Mouse (Mus musculus) myocyte (in vitro differentiated cells): ENCODE data around the gene Anp32b. TPM values are rescaled to one million over a fixed set of nuclear protein-coding genes. Genes with fewer than 3 reads are reported as not detected.

Experiments used
- H3K27me3 ChIP-seq: one replicate; pipeline ENCODE4 v1.6.1; 2011; ENCODE audit not compliant: control insufficient read depth, insufficient read depth, insufficient read length
- H3K36me3 ChIP-seq: one replicate; pipeline ENCODE4 v1.6.1; 2011; ENCODE audit not compliant: control insufficient read depth, insufficient read depth
- H3K4me2 ChIP-seq: one replicate; pipeline ENCODE4 v1.6.1; 2011; ENCODE audit warnings: low read depth, control low read depth
- H3K4me3 ChIP-seq: one replicate; pipeline ENCODE4 v1.5.1; 2011; ENCODE audit warnings: mild to moderate bottlenecking, control low read depth, moderate library complexity
- H3K79me2 ChIP-seq: one replicate; pipeline ENCODE4 v1.6.1; 2011; ENCODE audit not compliant: control insufficient read depth, insufficient read depth
- H3ac ChIP-seq: one replicate; pipeline ENCODE4 v1.6.1; 2011; ENCODE audit not compliant: control insufficient read depth, insufficient read length
- CEBPB ChIP-seq: IDR thresholded peaks from 2 replicates; pipeline ENCODE4 v1.6.1; 2011; ENCODE audit warnings: mild to moderate bottlenecking, moderate library complexity; ENCODE audit not compliant: poor library complexity, insufficient read depth, severe bottlenecking
- E2F4 ChIP-seq: IDR thresholded peaks from one replicate; pipeline ENCODE4 v1.6.1; 2011; ENCODE audit warnings: mild to moderate bottlenecking, control low read depth, moderate library complexity; ENCODE audit not compliant: insufficient read depth
- MAX ChIP-seq: IDR thresholded peaks from one replicate; pipeline ENCODE4 v1.6.1; 2011; ENCODE audit warnings: low read depth, mild to moderate bottlenecking, control low read depth
- MYOD1 ChIP-seq, 3 experiments: IDR thresholded peaks; one replicate each; pipeline ENCODE4 v1.6.1; 2011; ENCODE audit warnings: control low read depth in 2 of 3, low read depth in 2 of 3, mild to moderate bottlenecking in 2 of 3, moderate library complexity in 1 of 3; ENCODE audit not compliant: insufficient read length in 2 of 3, control insufficient read depth in 1 of 3
- MYOG ChIP-seq, 3 experiments: IDR thresholded peaks; one replicate each; pipeline ENCODE4 v1.6.1; 2011; ENCODE audit warnings: control low read depth in 2 of 3, low read depth in 2 of 3, mild to moderate bottlenecking in 2 of 3; ENCODE audit not compliant: insufficient read length in 2 of 3, control insufficient read depth in 1 of 3, insufficient read depth in 1 of 3
- POLR2A ChIP-seq: IDR thresholded peaks from one replicate; pipeline ENCODE4 v1.6.1; 2011; ENCODE audit warnings: low read depth, mild to moderate bottlenecking, control low read depth, moderate library complexity; ENCODE audit not compliant: insufficient read length
- POLR2AphosphoS2 ChIP-seq: IDR thresholded peaks from one replicate; pipeline ENCODE4 v1.6.1; 2011; ENCODE audit warnings: low read depth, control low read depth; ENCODE audit not compliant: insufficient read length
- REST ChIP-seq: IDR thresholded peaks from one replicate; pipeline ENCODE4 v1.6.1; 2011; ENCODE audit warnings: mild to moderate bottlenecking, control low read depth, moderate library complexity; ENCODE audit not compliant: insufficient read depth, insufficient read length
- SRF ChIP-seq: IDR thresholded peaks from one replicate; pipeline ENCODE4 v1.6.1; 2011; ENCODE audit warnings: low read depth; ENCODE audit not compliant: control insufficient read depth, insufficient read length
- TCF12 ChIP-seq: IDR thresholded peaks from one replicate; pipeline ENCODE4 v1.6.1; 2011; ENCODE audit warnings: mild to moderate bottlenecking, control low read depth; ENCODE audit not compliant: poor library complexity, insufficient read depth, severe bottlenecking
- TCF3 ChIP-seq: IDR thresholded peaks from one replicate; pipeline ENCODE4 v1.6.1; 2011; ENCODE audit warnings: low read depth, control low read depth; ENCODE audit not compliant: insufficient read length
- USF1 ChIP-seq: IDR thresholded peaks from one replicate; pipeline ENCODE4 v1.6.1; 2011; ENCODE audit warnings: low read depth, mild to moderate bottlenecking, control low read depth, moderate library complexity
- polyA plus RNA-seq: library from polyadenylated mRNA; unstranded; fragments of >200 nt; fragmentation: generic; extraction: Trizol; gene quantifications from one replicate; pipeline ENCODE4 v1.2.1, GENCODE M21; 2012; ENCODE audit warnings: missing spikeins

Anp32b gene
- polyA plus RNA-seq, 1 experiment = 228 TPM

GRCm38 (mm10) chr4:46445237-46445945 lies 5.3 kb upstream of the Anp32b start:
- Histone ChIP-seq H3K4me2 (no peak overlapping the region), H3K27me3 (peaks cover 11% of the 10 kb centered on the region), H3K79me2 (no peaks in the 10 kb centered on the region), H3K36me3 (no peaks in the 10 kb centered on the region), H3K4me3 (no peak overlapping the region), H3ac (no peak overlapping the region)
- TF ChIP-seq TCF3 (no peak), MYOG (IDR thresholded peaks at IDR 0.05; ENCODE audit: control insufficient read depth in 1 of 3, insufficient read depth in 1 of 3, insufficient read length in 2 of 3, low read depth in 2 of 3) (no peak), TCF12 (no peak), MAX (no peak), USF1 (no peak), POLR2AphosphoS2 (no peak), REST (no peak), SRF (no peak), CEBPB (no peak), MYOD1 (IDR thresholded peaks at IDR 0.05; ENCODE audit: control insufficient read depth in 1 of 3, insufficient read length in 2 of 3, low read depth in 2 of 3) (no peak), POLR2A (no peak), E2F4 (no peak)

DNA sequence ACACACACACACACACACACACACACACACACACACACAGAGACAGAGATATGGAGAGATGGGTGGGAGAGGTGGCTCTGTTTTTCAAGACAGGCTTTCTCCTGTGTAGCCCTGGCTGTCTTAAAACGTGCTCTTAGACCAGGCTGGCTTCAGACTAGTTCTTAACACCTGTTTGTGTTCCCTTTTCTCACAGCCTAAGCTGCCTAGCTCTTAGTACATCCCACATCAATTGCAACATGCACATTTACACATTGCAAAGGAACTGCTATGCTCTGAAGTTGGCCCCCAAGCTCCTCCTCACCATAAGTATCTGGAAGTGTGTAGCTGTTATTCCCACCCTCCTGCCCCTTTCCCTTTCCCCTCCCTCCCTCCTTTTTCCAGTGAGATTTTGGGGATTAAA lies 3.2 kb upstream of the Anp32b start:
- Histone ChIP-seq H3K36me3 (no peaks in the 10 kb centered on the region), H3K27me3 (peaks cover 6% of the 10 kb centered on the region), H3K4me2 (no peak overlapping the region), H3ac (no peak overlapping the region), H3K79me2 (peaks cover 2% of the 10 kb centered on the region), H3K4me3 (no peak overlapping the region)
- TF ChIP-seq CEBPB (no peak), POLR2AphosphoS2 (no peak), MAX (no peak), USF1 (no peak), MYOG (IDR thresholded peaks at IDR 0.05; ENCODE audit: control insufficient read depth in 1 of 3, insufficient read depth in 1 of 3, insufficient read length in 2 of 3, low read depth in 2 of 3) (no peak)

DNA sequence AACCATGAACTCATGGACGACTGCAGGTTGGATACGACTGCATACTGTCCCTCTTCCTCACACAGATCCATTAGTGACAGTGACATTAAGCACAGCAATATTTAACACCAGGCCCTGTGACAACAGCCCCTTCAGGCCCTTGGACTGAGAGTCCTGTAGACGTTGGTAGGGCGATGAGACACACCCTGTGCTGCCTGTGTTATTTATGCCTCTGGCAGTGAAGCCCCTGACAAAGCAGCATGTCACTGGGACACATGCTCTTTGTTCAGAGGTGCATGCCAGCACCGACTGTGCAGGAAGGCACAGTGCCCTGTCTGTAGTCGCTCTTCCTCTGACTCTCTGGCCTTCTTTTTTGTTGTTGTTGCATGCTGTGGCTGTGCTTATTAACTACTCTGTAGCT lies 1.8 kb upstream of the Anp32b start:
- no peaks in the 10 kb centered on the region for H3K36me3 ChIP-seq
- peaks cover 16% of the 10 kb centered on the region for H3K79me2 ChIP-seq
- no peaks in the 10 kb centered on the region for H3K27me3 ChIP-seq
- no peak overlapping the region for H3K4me3 ChIP-seq
- H3K4me2 ChIP-seq = no peak overlapping the region
- TF ChIP-seq REST (no peak), USF1 (no peak), MYOD1 (IDR thresholded peaks at IDR 0.05; ENCODE audit: control insufficient read depth in 1 of 3, insufficient read length in 2 of 3, low read depth in 2 of 3) (no peak), TCF3 (no peak), MAX (no peak)
- H3ac ChIP-seq = no peak overlapping the region

DNA sequence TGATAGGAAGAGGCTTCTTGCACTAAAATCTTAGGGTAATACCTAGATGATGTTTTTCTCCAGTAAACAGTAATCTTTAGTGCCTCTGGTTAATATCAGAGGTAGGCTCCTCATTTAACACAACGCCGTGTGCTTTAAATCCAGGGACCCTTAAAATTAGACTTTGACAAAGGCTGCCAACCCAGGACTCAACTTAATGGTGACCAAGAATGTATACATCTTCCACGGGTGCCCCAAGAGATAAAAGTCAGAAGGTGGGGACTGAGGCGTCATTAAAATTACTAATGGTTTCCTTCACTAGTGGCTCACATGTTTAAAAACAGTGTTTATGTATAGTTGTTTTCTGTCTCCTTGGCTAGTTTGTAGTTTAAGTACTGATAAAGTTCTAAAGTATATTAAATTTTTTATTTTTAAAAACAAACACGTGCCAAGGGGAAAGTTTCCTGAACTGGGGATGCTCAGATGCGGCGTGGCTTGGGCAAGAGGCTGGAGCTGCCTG lies 633 bp upstream of the Anp32b start:
- TF ChIP-seq MAX = no peak
- no peak for TF ChIP-seq USF1
- TF ChIP-seq MYOD1 (IDR thresholded peaks at IDR 0.05; ENCODE audit: control insufficient read depth in 1 of 3, insufficient read length in 2 of 3, low read depth in 2 of 3) = no peak
- TF ChIP-seq MYOG (IDR thresholded peaks at IDR 0.05; ENCODE audit: control insufficient read depth in 1 of 3, insufficient read depth in 1 of 3, insufficient read length in 2 of 3, low read depth in 2 of 3) = no peak
- TF ChIP-seq POLR2A = no peak
- no peak for TF ChIP-seq CEBPB
- TF ChIP-seq E2F4 = no peak
- peaks cover 28% of the 10 kb centered on the region for H3K79me2 ChIP-seq
- peak overlapping the region; percentile 75 for H3K4me2 ChIP-seq
- H3K4me3 ChIP-seq = peak overlapping the region; percentile 46
- H3ac ChIP-seq = peak overlapping the region; percentile 97
- H3K36me3 ChIP-seq = no peaks in the 10 kb centered on the region
- no peaks in the 10 kb centered on the region for H3K27me3 ChIP-seq

GRCm38 (mm10) chr4:46451240-46451757 lies 597 bp downstream of the Anp32b start:
- TF ChIP-seq CEBPB = no peak
- TF ChIP-seq MYOD1 (IDR thresholded peaks at IDR 0.05; ENCODE audit: control insufficient read depth in 1 of 3, insufficient read length in 2 of 3, low read depth in 2 of 3) = no peak
- no peak for TF ChIP-seq MAX
- peak; percentile 52 for TF ChIP-seq POLR2A
- no peak for TF ChIP-seq USF1
- Histone ChIP-seq H3K36me3 (no peaks in the 10 kb centered on the region), H3K79me2 (peaks cover 41% of the 10 kb centered on the region), H3ac (peak overlapping the region; percentile 97), H3K4me2 (no peak overlapping the region), H3K27me3 (no peaks in the 10 kb centered on the region), H3K4me3 (peak overlapping the region; percentile 46)
